Mouse (Mus musculus) neural tube, embryonic 15.5 days (tissue): ENCODE results near the gene Spink2. TPM values are rescaled to one million over a fixed set of nuclear protein-coding genes. Genes with fewer than 3 reads are reported as not detected.
A peak's percentile ranks its signal among the peaks of the same experiment; 100 is the strongest.

ENCODE experiments used
- ATAC-seq: fragments of 200-750 bp; cut with Nextera tagmentation; 2 replicates; pipeline ENCODE4 v1.8.0; 2017; ENCODE audit warnings: mild to moderate bottlenecking, moderate TSS enrichment, moderate library complexity; ENCODE audit not compliant: low FRiP score
- H3K27ac ChIP-seq: fragments of 300-500 bp; sonication (generic); replicated peaks from 2 replicates; pipeline ENCODE4 v1.5.1; 2015; ENCODE audit warnings: mild to moderate bottlenecking, inconsistent platforms
- H3K27me3 ChIP-seq: fragments of 300-500 bp; sonication (generic); replicated peaks from 2 replicates; pipeline ENCODE4 v1.6.1; 2015; ENCODE audit warnings: inconsistent platforms
- H3K36me3 ChIP-seq: fragments of 300-500 bp; sonication (generic); 2 replicates; pipeline ENCODE4 v1.6.1; 2015; ENCODE audit warnings: inconsistent platforms
- H3K4me1 ChIP-seq: fragments of 300-500 bp; sonication (generic); 2 replicates; pipeline ENCODE4 v1.6.1; 2015; ENCODE audit warnings: inconsistent platforms
- H3K4me2 ChIP-seq: fragments of 300-500 bp; sonication (generic); 2 replicates; pipeline ENCODE4 v1.6.1; 2015; ENCODE audit warnings: inconsistent platforms, mild to moderate bottlenecking, moderate library complexity
- H3K4me3 ChIP-seq: fragments of 300-500 bp; sonication (generic); replicated peaks from 2 replicates; pipeline ENCODE4 v1.5.1; 2015; ENCODE audit warnings: mild to moderate bottlenecking, inconsistent platforms
- H3K9ac ChIP-seq: fragments of 300-500 bp; sonication (generic); replicated peaks from 2 replicates; pipeline ENCODE4 v1.6.1; 2015; ENCODE audit warnings: mild to moderate bottlenecking, inconsistent platforms
- H3K9me3 ChIP-seq: fragments of 300-500 bp; sonication (generic); replicated peaks from 2 replicates; pipeline ENCODE4 v1.6.1; 2016; ENCODE audit warnings: inconsistent platforms
- WGBS: fragments of 180-500 bp; shearing (Covaris S2); methylation state at CpG from one replicate; pipeline ENCODE4 v1.1.7; 2015; ENCODE audit warnings: mixed read lengths; 5-methylcytosine and 5-hydroxymethylcytosine counted together
- polyA plus RNA-seq: library from polyadenylated mRNA; unstranded; fragments of >200 nt; fragmentation: Nextera tagmentation; extraction: Ambion mirVana; gene quantifications from 2 replicates; pipeline ENCODE4 v1.2.1, GENCODE M21; 2015

Spink2 gene
- polyA plus RNA-seq, 1 experiment from 2014 or later: 3.2 TPM

DNA sequence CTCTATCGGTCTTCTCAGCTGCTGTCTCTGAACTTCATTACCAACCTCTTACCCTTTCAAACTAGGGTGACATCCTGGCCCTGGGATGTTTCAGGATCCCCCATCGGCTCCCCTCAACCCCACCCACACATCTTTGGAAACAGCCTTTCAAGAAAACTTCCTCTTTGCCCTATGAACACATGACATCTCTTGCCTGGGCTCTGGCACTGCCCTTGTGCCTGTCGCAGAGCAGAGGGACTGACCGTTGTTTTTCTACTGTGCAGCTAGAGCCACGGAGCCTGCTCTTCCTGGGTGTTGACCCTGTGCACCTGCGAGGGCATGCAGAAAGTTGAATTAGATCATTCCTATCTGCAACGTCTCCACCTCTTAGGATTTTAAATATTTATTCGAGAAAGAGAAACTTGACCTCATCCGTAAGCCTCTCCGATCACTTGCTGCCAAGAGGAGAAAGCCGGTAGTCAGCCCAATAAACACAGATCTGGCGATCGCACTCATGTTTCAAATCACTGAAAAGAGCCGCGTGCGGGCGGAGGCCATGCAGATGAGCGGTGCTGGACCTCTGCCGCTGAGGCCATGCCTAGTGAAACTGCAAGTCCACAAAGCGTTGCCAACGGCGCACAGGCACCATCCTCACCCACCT is 43.8 kb downstream of the Spink2 start:
- no peaks in the 10 kb centered on the region for H3K9me3 ChIP-seq
- H3K4me2 ChIP-seq: no peak overlapping the region
- WGBS: 88% methylated on average over 22 of the region's 22 CpGs
- no peaks in the 10 kb centered on the region for H3K36me3 ChIP-seq
- H3K27ac ChIP-seq: no peak overlapping the region
- H3K9ac ChIP-seq: no peak overlapping the region
- ATAC-seq: no peak
- H3K4me1 ChIP-seq: no peaks in the 10 kb centered on the region
- H3K4me3 ChIP-seq: no peak overlapping the region
- H3K27me3 ChIP-seq: no peaks in the 10 kb centered on the region

DNA sequence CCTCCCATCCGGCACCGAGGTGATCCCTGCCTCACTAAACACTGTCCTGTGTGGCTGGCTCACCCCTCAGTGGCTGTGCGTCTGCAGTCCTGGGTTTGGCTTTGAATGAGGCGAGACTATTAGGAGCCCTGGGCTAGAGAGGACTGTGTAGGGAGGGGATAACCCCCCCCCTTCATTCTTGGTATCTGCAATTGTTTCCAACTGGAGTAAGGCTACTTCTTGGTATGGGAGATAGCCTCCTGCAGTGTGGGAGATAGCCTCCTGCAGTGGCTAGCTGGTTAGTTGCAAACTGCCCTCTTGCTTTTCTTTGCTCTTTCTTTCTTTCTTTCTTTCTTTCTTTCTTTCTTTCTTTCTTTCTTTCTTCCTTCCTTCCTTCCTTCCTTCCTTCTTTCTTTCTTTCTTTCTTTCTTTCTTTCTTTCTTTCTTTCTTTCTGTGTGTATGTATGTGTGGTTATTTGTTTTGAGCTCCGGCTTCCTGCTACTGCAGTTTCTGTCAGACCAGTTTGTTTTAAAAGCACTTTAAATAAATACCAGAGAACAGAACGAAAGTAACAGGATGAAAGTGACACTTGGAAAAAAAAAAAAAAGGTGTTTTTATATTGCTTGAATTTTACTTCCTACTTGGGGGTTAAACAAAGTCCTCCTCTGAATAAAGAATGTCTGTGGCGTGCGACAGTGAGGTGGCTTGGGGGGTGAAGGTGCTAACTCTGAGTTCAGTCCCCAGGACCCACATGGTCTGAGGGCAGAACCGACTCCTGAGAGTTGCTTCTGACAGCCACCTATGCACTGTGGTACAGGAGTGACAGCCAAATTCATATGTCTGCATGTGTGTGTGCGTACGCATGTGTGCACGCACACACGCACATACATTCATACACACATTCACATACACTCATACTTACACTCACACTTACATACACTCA is 45.3 kb downstream of the Spink2 start:
- Histone ChIP-seq H3K27me3 (no peaks in the 10 kb centered on the region), H3K9me3 (no peaks in the 10 kb centered on the region), H3K4me3 (no peak overlapping the region), H3K27ac (no peak overlapping the region; the same call in 1 of the 2 replicates), H3K9ac (no peak overlapping the region), H3K36me3 (no peaks in the 10 kb centered on the region), H3K4me2 (no peak overlapping the region), H3K4me1 (no peaks in the 10 kb centered on the region)
- WGBS: 77% methylated on average over 13 of the region's 13 CpGs
- ATAC-seq: no peak

DNA sequence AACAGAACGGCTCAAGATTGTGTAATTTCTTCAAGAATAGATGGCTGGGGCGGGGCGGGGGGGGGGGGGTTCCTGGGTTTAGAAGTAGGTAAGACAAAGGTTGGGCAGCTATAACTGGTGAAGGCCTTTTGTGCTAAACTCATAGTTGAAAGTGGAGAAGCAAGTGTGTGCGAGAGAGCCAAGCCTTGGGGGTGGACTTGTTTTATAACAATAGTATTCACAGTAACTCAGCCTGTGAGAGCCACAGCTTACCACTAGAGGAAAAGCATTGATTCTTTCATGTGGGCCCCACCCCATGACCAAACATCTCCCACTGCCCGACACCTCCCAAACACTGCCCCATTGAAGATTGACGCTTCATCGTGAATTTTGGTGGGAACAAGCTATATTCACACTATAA is 47.7 kb downstream of the Spink2 start:
- no peaks in the 10 kb centered on the region for H3K36me3 ChIP-seq
- no peaks in the 10 kb centered on the region for H3K9me3 ChIP-seq
- no peaks in the 10 kb centered on the region for H3K4me1 ChIP-seq
- H3K4me3 ChIP-seq: no peak overlapping the region
- no peak for ATAC-seq
- H3K9ac ChIP-seq: no peak overlapping the region
- H3K27me3 ChIP-seq: no peaks in the 10 kb centered on the region
- no peak overlapping the region for H3K4me2 ChIP-seq
- WGBS: 83% methylated on average over 7 of the region's 7 CpGs
- H3K27ac ChIP-seq: no peak overlapping the region

DNA sequence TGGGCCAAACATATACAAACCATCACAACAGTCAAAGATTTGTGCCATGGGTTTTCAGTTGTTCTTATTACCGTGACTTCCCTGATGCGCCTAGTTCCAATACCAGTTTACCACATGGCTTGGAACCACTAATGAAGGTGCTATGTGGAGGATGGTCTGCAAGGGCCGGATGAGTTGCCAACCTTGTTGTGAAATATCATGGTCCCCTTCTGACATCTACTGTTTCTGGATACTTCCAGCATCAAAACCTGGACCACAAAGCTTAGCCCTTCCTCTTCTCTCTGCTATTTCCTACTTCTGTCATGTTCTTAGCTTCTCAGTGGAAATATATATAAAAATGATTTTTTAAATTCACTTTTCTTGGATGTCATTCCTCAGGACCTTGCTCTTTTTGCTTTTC is 48.7 kb downstream of the Spink2 start:
- no peak for ATAC-seq
- 91% methylated on average over 3 of the region's 3 CpGs for WGBS
- H3K27me3 ChIP-seq: no peaks in the 10 kb centered on the region
- H3K9ac ChIP-seq: no peak overlapping the region
- no peak overlapping the region for H3K4me2 ChIP-seq
- H3K4me3 ChIP-seq: no peak overlapping the region
- H3K4me1 ChIP-seq: peaks cover 7% of the 10 kb centered on the region; the same call in 1 of the 2 replicates
- H3K27ac ChIP-seq: no peak overlapping the region
- H3K36me3 ChIP-seq: no peaks in the 10 kb centered on the region
- no peaks in the 10 kb centered on the region for H3K9me3 ChIP-seq

DNA sequence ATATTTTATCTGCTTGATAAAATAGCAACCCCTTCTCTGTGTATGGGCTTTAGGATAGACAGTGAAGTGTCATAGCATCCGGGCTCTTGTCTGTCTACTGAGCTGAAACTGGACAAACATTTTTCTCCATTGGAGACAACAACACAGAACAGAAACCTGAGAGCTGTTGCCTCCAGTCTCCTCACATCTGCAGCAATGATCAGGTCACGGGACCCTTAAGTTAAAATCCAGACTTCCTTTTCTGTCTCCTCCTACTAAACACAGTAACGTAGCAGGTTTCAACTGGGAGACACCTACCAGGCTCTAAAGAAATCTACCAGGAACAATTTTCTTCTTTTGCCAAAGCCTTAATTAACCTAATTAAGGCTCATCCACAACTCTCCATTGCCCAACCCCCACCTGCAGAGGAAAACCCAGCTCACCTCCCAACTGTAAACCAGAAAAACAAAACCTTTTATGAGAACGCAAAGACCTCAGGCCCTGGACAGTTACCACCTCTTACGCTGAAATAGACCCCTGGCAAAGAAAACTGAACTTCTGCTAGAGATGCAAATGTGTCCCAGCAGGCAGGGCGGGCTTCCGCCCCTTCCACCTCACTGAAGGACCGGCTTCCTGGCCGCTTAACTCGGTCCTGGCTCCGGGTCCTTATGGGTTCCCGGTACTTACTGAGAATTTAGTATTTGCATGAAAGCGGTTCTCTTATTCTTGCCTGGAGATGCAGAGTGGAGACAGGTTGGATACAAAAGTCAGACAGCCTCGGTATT is 53.3 kb downstream of the Spink2 start:
- Histone ChIP-seq H3K9ac (no peak overlapping the region), H3K27ac (0 out of 2 replicates have a peak overlapping the region, but pooled peaks have one; percentile 6), H3K4me3 (no peak overlapping the region), H3K27me3 (no peaks in the 10 kb centered on the region), H3K9me3 (no peaks in the 10 kb centered on the region), H3K36me3 (no peaks in the 10 kb centered on the region), H3K4me1 (peaks cover 7% of the 10 kb centered on the region; the same call in 1 of the 2 replicates), H3K4me2 (no peak overlapping the region; the same call in 1 of the 2 replicates)
- WGBS: 40% methylated on average over 14 of the region's 14 CpGs
- no peak for ATAC-seq

DNA sequence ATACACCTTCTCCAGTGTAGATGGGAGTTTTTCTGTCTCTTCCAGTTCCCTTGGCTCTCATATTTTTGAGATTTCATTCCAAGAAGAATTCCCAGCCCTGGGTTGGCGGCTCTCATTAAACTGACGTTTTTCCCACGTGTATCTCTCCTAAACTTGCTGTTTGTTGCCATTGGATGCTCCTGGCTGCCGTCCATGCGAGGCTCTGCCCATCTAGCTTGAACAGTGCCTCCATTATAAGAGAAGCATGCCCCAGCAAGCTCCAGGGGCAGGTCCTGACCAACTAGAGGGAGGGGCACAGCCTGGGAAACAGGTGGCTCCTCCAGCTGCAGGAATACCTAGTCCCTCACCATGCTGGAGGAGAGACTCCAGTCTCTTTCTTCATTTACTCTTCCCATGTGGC is 54.3 kb downstream of the Spink2 start:
- Histone ChIP-seq H3K9ac (no peak overlapping the region), H3K27ac (no peak overlapping the region; the same call in 1 of the 2 replicates), H3K27me3 (no peaks in the 10 kb centered on the region), H3K36me3 (no peaks in the 10 kb centered on the region), H3K4me1 (peaks cover 7% of the 10 kb centered on the region; the same call in 1 of the 2 replicates), H3K9me3 (no peaks in the 10 kb centered on the region), H3K4me3 (no peak overlapping the region), H3K4me2 (no peak overlapping the region)
- WGBS: 60% methylated on average over 5 of the region's 5 CpGs
- ATAC-seq: peak; percentile 41; the same call in 1 of the 2 replicates

DNA sequence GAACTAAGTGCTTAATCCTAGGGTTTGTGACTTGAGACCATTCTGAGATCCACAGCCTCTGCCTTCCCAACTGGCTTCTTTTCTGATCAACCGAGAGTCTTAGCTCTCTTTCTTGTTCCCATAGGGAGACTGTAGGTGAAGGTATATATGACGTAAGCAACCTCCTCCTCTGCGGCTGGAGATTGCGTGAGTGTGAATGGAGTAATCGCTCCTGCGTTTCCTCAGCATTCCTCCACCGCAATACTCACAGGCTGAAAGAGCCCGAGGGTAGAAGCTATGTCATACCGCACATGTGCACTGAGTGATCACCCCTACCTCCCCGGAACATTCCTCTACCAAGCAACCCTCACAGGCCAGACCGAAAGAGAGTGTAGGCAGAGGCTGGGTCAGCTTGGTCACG is 55.7 kb downstream of the Spink2 start:
- ATAC-seq: no peak
- WGBS: 96% methylated on average over 12 of the region's 12 CpGs
- H3K9ac ChIP-seq: no peak overlapping the region
- H3K27ac ChIP-seq: no peak overlapping the region
- no peak overlapping the region for H3K4me3 ChIP-seq
- no peak overlapping the region for H3K4me2 ChIP-seq
- H3K4me1 ChIP-seq: peaks cover 7% of the 10 kb centered on the region; the same call in 1 of the 2 replicates
- no peaks in the 10 kb centered on the region for H3K27me3 ChIP-seq
- H3K36me3 ChIP-seq: no peaks in the 10 kb centered on the region
- H3K9me3 ChIP-seq: no peaks in the 10 kb centered on the region

Other genes with a start within 250 kb of the Spink2 start
- gene Srp72, start 236.8 kb downstream of the Spink2 start, polyA plus RNA-seq: 87.2 and 91.5 TPM in 2 replicates
- 0.42 TPM in 1 of 2 replicates, not detected in the other for gene Arl9, start 207.4 kb downstream of the Spink2 start, polyA plus RNA-seq
- gene Thegl, start 195.4 kb downstream of the Spink2 start, polyA plus RNA-seq: 0.60 and 0.75 TPM in 2 replicates
- 10.9 and 12.2 TPM in 2 replicates for gene Hopx, start 96.3 kb downstream of the Spink2 start, polyA plus RNA-seq
- 6.2 and 10.9 TPM in 2 replicates for gene Rest, start 54.0 kb upstream of the Spink2 start, polyA plus RNA-seq
- 36.0 and 37.2 TPM in 2 replicates for gene Noa1, start 98.6 kb upstream of the Spink2 start, polyA plus RNA-seq
- 52.2 and 54.0 TPM in 2 replicates for gene Polr2b, start 98.7 kb upstream of the Spink2 start, polyA plus RNA-seq
- 64.4 and 64.8 TPM in 2 replicates for gene Igfbp7, start 196.6 kb upstream of the Spink2 start, polyA plus RNA-seq